Mouse (Mus musculus) G1E (cell line): ENCODE measurements around the gene 4930469K13Rik. TPM values are rescaled to one million over a fixed set of nuclear protein-coding genes. Genes with fewer than 3 reads are reported as not detected.

Experiments
- ATAC-seq: 2 replicates; pipeline ENCODE4 v1.8.0; 2016; ENCODE audit warnings: mild to moderate bottlenecking; ENCODE audit not compliant: insufficient number of reproducible peaks, poor library complexity, low FRiP score, severe bottlenecking; ENCODE audit errors: extremely low read depth
- DNase-seq: peaks from one replicate; pipeline ENCODE4 v3.0.0; 2012; ENCODE audit warnings: low spot score
- H3K27me3 ChIP-seq: 2 replicates; pipeline ENCODE4 v1.6.1; 2012; ENCODE audit warnings: mild to moderate bottlenecking, low read length, inconsistent platforms; ENCODE audit not compliant: insufficient read depth
- H3K36me3 ChIP-seq: replicated peaks from 2 replicates; pipeline ENCODE3; 2012; ENCODE audit warnings: mild to moderate bottlenecking, inconsistent platforms
- H3K4me1 ChIP-seq: 2 replicates; pipeline ENCODE4 v1.6.1; 2012; ENCODE audit warnings: low read depth, low read length, inconsistent platforms, mixed read lengths; ENCODE audit not compliant: insufficient read depth
- H3K4me3 ChIP-seq: 2 replicates; pipeline ENCODE4 v1.5.1; 2012; ENCODE audit warnings: low read depth, mild to moderate bottlenecking, inconsistent platforms, low read length, moderate library complexity, mixed read lengths
- H3K9me3 ChIP-seq: replicated peaks from 2 replicates; pipeline ENCODE4 v1.6.1; 2012; ENCODE audit warnings: inconsistent platforms
- CTCF ChIP-seq: IDR thresholded peaks from 2 replicates; pipeline ENCODE4 v1.5.1; 2012; ENCODE audit warnings: low read depth, low read length, inconsistent platforms, mixed read lengths
- GATA1 ChIP-seq: IDR thresholded peaks from 2 replicates; pipeline ENCODE4 v1.6.1; 2012; ENCODE audit warnings: borderline replicate concordance, low read length, inconsistent platforms, mixed read lengths
- GATA2 ChIP-seq: IDR thresholded peaks from 2 replicates; pipeline ENCODE4 v1.6.1; 2012; ENCODE audit warnings: low read depth, low read length, inconsistent platforms, borderline replicate concordance
- POLR2AphosphoS5 ChIP-seq: IDR thresholded peaks from 2 replicates; pipeline ENCODE4 v1.6.1; 2012; ENCODE audit warnings: low read depth, low read length, inconsistent platforms; ENCODE audit not compliant: insufficient replicate concordance
- TAL1 ChIP-seq: conservative IDR thresholded peaks from 2 replicates; pipeline ENCODE4 v1.6.1; 2012; ENCODE audit warnings: low read depth, low read length, inconsistent platforms, mixed read lengths
- polyA plus RNA-seq: library from polyadenylated mRNA; stranded (reverse); fragments of >175 nt; gene quantifications from 2 replicates; pipeline ENCODE4 v1.2.3, GENCODE M21; 2012
- total RNA-seq, 2 experiments: library from RNA; stranded (forward) in 1 of 2; stranded (reverse) in 1 of 2; fragments of 200-1000 nt in 1 of 2; fragments of >200 nt in 1 of 2; fragmentation: Nextera tagmentation in 1 of 2; gene quantifications; 2 replicates each; pipeline ENCODE4 v1.2.3; 2014 to 2017

Gene 4930469K13Rik
- total and polyA plus RNA-seq, 3 experiments: not detected

GRCm38 (mm10) chr11:33928658-33929057 is 169.7 kb downstream of the 4930469K13Rik start:
- ATAC-seq: no peak
- Histone ChIP-seq H3K4me1 (no peaks in the 10 kb centered on the region), H3K4me3 (no peak overlapping the region), H3K9me3 (peaks cover 22% of the 10 kb centered on the region), H3K36me3 (no peaks in the 10 kb centered on the region), H3K27me3 (no peaks in the 10 kb centered on the region)
- DNase-seq: no peak
- TF ChIP-seq CTCF (no peak), TAL1 (no peak), GATA2 (no peak), POLR2AphosphoS5 (no peak), GATA1 (no peak)

DNA sequence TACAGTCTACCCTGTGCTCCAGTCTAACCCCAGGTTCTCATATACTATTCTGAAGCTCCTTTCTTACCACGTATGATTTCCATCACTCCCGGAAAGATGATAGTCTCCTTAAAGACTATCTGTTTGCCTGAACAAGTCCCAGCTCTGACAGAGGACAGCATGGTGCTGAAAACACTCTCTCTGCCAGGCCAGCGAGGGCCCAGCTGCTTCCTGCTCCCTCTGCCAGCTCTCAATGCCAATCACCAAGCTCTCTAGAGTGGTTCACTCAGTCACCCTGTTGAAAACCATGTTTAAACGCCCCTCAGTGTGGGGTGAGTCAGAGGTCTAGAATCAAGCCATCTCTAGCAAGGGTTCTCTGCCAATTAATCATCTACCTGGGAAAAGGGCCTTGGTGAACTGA is 170.5 kb downstream of the 4930469K13Rik start:
- TF ChIP-seq GATA1: no peak
- no peak for TF ChIP-seq POLR2AphosphoS5
- no peaks in the 10 kb centered on the region for H3K4me1 ChIP-seq
- H3K9me3 ChIP-seq: peaks cover 23% of the 10 kb centered on the region
- H3K4me3 ChIP-seq: no peak overlapping the region
- no peaks in the 10 kb centered on the region for H3K27me3 ChIP-seq
- ATAC-seq (no peak), DNase-seq (no peak)
- H3K36me3 ChIP-seq: no peaks in the 10 kb centered on the region

DNA sequence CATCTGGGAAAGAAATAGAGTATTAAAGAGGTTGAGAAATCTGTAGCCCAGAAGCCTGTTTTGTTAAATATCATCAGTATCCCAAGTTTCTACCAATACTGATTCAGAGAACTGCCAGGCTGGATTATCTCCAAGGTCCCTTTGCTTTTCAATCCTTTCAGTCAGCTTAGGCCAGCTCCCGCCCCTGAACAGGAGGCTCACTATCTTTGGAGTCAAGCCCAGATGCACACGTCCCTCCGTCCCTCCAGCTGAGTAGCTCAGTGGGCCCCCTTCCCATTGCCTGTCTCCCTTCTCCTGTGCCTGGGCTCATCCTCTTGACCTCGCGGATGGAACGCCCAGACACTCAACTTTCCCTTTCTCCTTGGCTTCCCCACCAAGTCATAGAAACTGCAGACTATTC is 171.0 kb downstream of the 4930469K13Rik start:
- ATAC-seq (no peak), DNase-seq (no peak)
- Histone ChIP-seq H3K4me1 (no peaks in the 10 kb centered on the region), H3K4me3 (no peak overlapping the region), H3K27me3 (no peaks in the 10 kb centered on the region), H3K36me3 (no peaks in the 10 kb centered on the region), H3K9me3 (peaks cover 24% of the 10 kb centered on the region)
- TF ChIP-seq GATA1 (no peak), GATA2 (no peak), CTCF (no peak), TAL1 (no peak), POLR2AphosphoS5 (no peak)

DNA sequence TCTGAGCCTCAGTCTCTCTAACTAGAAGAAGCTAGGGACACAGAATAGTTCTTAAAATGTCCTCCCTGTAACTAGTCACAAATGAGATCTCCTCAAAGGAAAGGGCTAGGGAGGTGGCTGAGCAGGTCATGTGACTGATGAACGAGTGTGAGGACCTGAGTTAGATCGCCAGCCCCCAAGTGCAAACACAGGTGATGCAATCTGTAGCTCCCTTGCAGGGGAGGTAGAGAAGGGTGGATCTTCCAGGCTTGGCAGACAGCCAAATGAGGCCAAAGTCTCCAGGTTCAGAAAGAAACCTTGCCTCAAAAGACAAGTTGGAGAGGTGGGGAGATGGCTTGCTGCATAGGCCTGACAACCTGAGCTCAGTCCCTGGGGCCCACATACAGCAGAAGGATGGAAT is 171.8 kb downstream of the 4930469K13Rik start:
- H3K27me3 ChIP-seq: no peaks in the 10 kb centered on the region; the same call in 1 of the 2 replicates
- peaks cover 24% of the 10 kb centered on the region for H3K9me3 ChIP-seq
- TF ChIP-seq GATA2: no peak
- TF ChIP-seq TAL1: no peak
- TF ChIP-seq GATA1: no peak
- TF ChIP-seq CTCF: no peak
- TF ChIP-seq POLR2AphosphoS5: no peak
- no peaks in the 10 kb centered on the region for H3K36me3 ChIP-seq
- H3K4me3 ChIP-seq: no peak overlapping the region
- no peaks in the 10 kb centered on the region for H3K4me1 ChIP-seq
- DNase-seq: no peak
- ATAC-seq: no peak

DNA sequence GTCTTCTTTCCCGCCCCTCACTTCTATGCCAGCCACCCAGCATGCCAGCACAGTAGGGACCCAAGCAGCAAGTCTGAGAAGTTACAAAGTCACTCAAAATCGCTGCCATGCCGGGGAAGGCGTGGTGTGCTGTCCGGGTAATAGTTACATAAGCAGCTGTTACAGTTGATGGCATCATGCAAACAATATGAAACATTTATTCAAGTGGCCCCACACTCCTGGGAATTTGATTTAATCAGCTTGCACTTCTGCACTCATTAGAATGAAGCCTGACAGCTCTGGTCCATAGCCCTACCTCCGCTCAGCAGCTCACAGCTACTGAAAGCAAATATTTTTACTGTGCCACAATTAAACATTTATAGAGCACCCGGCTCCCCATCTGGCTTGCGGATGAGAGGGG is 172.6 kb downstream of the 4930469K13Rik start:
- H3K36me3 ChIP-seq: no peaks in the 10 kb centered on the region
- TF ChIP-seq TAL1 (no peak), CTCF (no peak), GATA2 (no peak), POLR2AphosphoS5 (no peak), GATA1 (no peak)
- H3K4me3 ChIP-seq: no peak overlapping the region
- peaks cover 23% of the 10 kb centered on the region for H3K9me3 ChIP-seq
- H3K27me3 ChIP-seq: peaks cover 2% of the 10 kb centered on the region; the same call in 1 of the 2 replicates
- H3K4me1 ChIP-seq: no peaks in the 10 kb centered on the region
- no peak for DNase-seq
- no peak for ATAC-seq

Other genes with a start within 250 kb of the 4930469K13Rik start
- gene Kcnmb1, start 135.5 kb downstream of the 4930469K13Rik start, total RNA-seq (2014; fragmentation: Nextera tagmentation): not detected in 2 replicates
- 0.16 TPM in 1 of 2 replicates, not detected in the other for gene Kcnmb1, start 135.5 kb downstream of the 4930469K13Rik start, total RNA-seq (2017)
- not detected in 2 replicates for gene Kcnmb1, start 135.5 kb downstream of the 4930469K13Rik start, polyA plus RNA-seq
- not detected in 2 replicates for gene Kcnip1, start 105.4 kb downstream of the 4930469K13Rik start, total RNA-seq (2014; fragmentation: Nextera tagmentation)
- 0.06 and 0.27 TPM in 2 replicates for gene Kcnip1, start 105.4 kb downstream of the 4930469K13Rik start, total RNA-seq (2017)
- not detected in 2 replicates for gene Kcnip1, start 105.4 kb downstream of the 4930469K13Rik start, polyA plus RNA-seq
- gene Lcp2, start 51.6 kb downstream of the 4930469K13Rik start, total RNA-seq (2014; fragmentation: Nextera tagmentation): 104 and 109 TPM in 2 replicates
- 43.1 and 48.3 TPM in 2 replicates for gene Lcp2, start 51.6 kb downstream of the 4930469K13Rik start, total RNA-seq (2017)
- 44.8 and 52.2 TPM in 2 replicates for gene Lcp2, start 51.6 kb downstream of the 4930469K13Rik start, polyA plus RNA-seq
- not detected in 2 replicates for gene Foxi1, start 109.5 kb upstream of the 4930469K13Rik start, total RNA-seq (2014; fragmentation: Nextera tagmentation)
- gene Foxi1, start 109.5 kb upstream of the 4930469K13Rik start, total RNA-seq (2017): 0.12 TPM in 1 of 2 replicates, not detected in the other
- not detected in 2 replicates for gene Foxi1, start 109.5 kb upstream of the 4930469K13Rik start, polyA plus RNA-seq
- not detected in 2 replicates for gene Fam196b, start 216.3 kb upstream of the 4930469K13Rik start, total RNA-seq (2014; fragmentation: Nextera tagmentation)
- 0.06 and 0.11 TPM in 2 replicates for gene Fam196b, start 216.3 kb upstream of the 4930469K13Rik start, total RNA-seq (2017)
- gene Fam196b, start 216.3 kb upstream of the 4930469K13Rik start, polyA plus RNA-seq: not detected in 2 replicates